In genomic region chr17:46776087-46776486, GRCm38 (mm10) we compare ENCODE assay signal across 16 mouse cellular contexts. TPM values are rescaled to one million over a fixed set of nuclear protein-coding genes. Genes with fewer than 3 reads are reported as not detected.
"Had no signal": no experiment of that assay in that cellular context is flagged by ENCODE, and none has a peak within 500 bp of the region (broad histone marks: within the 10 kb centered on the region; RNA-seq: fewer than 3 reads in every experiment).

No protein-coding gene starts in this region.

- H3K27me3 ChIP-seq: limb, embryonic 13.5 days; liver, embryonic 12.5 days; liver, embryonic 15.5 days had no signal

- H3K4me3 ChIP-seq: limb, embryonic 10.5 days; limb, embryonic 13.5 days; liver, embryonic 12.5 days; liver, embryonic 15.5 days had no signal

- ATAC-seq: intestine, postnatal 0 days; liver, embryonic 12.5 days had no signal

- H3K27ac ChIP-seq: limb, embryonic 10.5 days; limb, embryonic 13.5 days; liver, embryonic 12.5 days; liver, embryonic 15.5 days; macrophage had no signal

- DNase-seq: kidney, adult 2 months; kidney, postnatal 14 days; kidney, postnatal 4 days; liver; lung, postnatal 14 days; midbrain, embryonic 14.5 days; thymus, adult 2 months; thymus, postnatal 14 days; thymus, postnatal 4 days had no signal

- H3K9me3 ChIP-seq: limb, embryonic 10.5 days; limb, embryonic 13.5 days; liver, embryonic 12.5 days; liver, embryonic 15.5 days had no signal

- H3K4me2 ChIP-seq: limb, embryonic 13.5 days; liver, embryonic 12.5 days; liver, embryonic 15.5 days had no signal

- H3K9ac ChIP-seq: limb, embryonic 13.5 days; liver, embryonic 12.5 days; liver, embryonic 15.5 days had no signal

RNA-seq across cellular contexts. Expression of gene Ptcra, which starts 12.6 kb away (rescaled TPM):
- polyA plus RNA-seq: macrophage; small intestine, adult 2 months had no signal

RNA-seq across cellular contexts. Expression of gene Gnmt, which starts 47.1 kb away (rescaled TPM):
- polyA plus RNA-seq: macrophage had no signal
